Mouse (Mus musculus): ENCODE results near the gene Lrrc19.
"Not testable (repeated sequence)": the region's sequence is repeated elsewhere in the genome, so short reads cannot be mapped to it uniquely, and the experiment has no call there.

Lrrc19 gene

GRCm38 (mm10) chr4:94649920-94650319 lies at the start of gene Lrrc19:
Gene Lrrc19 (minus strand): TSS chr4:94650144.
- no peak for DNase-seq

GRCm38 (mm10) chr4:94696368-94696767 lies 46.4 kb upstream of the Lrrc19 start:
- DNase-seq: no peak

GRCm38 (mm10) chr4:94692175-94692574 lies 42.2 kb upstream of the Lrrc19 start:
- DNase-seq: no peak

- no peak for DNase-seq
These were observed 41.1 kb upstream of the Lrrc19 start for GRCm38 (mm10) chr4:94691078-94691477.

GRCm38 (mm10) chr4:94689804-94690203 lies 39.9 kb upstream of the Lrrc19 start:
- not testable (repeated sequence) for DNase-seq

- no peak for DNase-seq
These were observed 33.4 kb upstream of the Lrrc19 start for GRCm38 (mm10) chr4:94683305-94683704.

- DNase-seq: no peak
These were observed 32.1 kb upstream of the Lrrc19 start for GRCm38 (mm10) chr4:94682029-94682428.

- DNase-seq: no peak
These were observed 31.2 kb upstream of the Lrrc19 start for GRCm38 (mm10) chr4:94681181-94681580.

- no peak for DNase-seq
These were observed 30.7 kb upstream of the Lrrc19 start for GRCm38 (mm10) chr4:94680662-94681061.

GRCm38 (mm10) chr4:94669718-94670117 lies 19.8 kb upstream of the Lrrc19 start:
- no peak for DNase-seq

- not testable (repeated sequence) for DNase-seq
These were observed 657 bp upstream of the Lrrc19 start for GRCm38 (mm10) chr4:94650426-94651175.

GRCm38 (mm10) chr4:94643141-94643540 lies 6.8 kb downstream of the Lrrc19 start:
- no peak for DNase-seq

- DNase-seq: no peak
These were observed 29.9 kb downstream of the Lrrc19 start for GRCm38 (mm10) chr4:94620077-94620476.

- no peak for DNase-seq
These were observed 35.3 kb downstream of the Lrrc19 start for GRCm38 (mm10) chr4:94614627-94615006.

GRCm38 (mm10) chr4:94613972-94614626 lies 35.8 kb downstream of the Lrrc19 start, which contains the start of gene Ift74:
Gene Ift74 (plus strand): TSS chr4:94614491.
- peak; percentile 93 for DNase-seq

- no peak for DNase-seq
These were observed 39.6 kb downstream of the Lrrc19 start for GRCm38 (mm10) chr4:94610339-94610738.

GRCm38 (mm10) chr4:94605591-94605990 lies 44.4 kb downstream of the Lrrc19 start:
- no peak for DNase-seq

GRCm38 (mm10) chr4:94604452-94605019 lies 45.4 kb downstream of the Lrrc19 start:
- DNase-seq: no peak

GRCm38 (mm10) chr4:94603031-94603629 lies 46.8 kb downstream of the Lrrc19 start, which contains the start of gene Plaa:
Gene Plaa (minus strand): TSS chr4:94603244.
- peak; percentile 92 for DNase-seq

- DNase-seq: no peak
These were observed 47.4 kb downstream of the Lrrc19 start for GRCm38 (mm10) chr4:94602496-94603030.

- peak; percentile 27 for DNase-seq
These were observed 48.5 kb downstream of the Lrrc19 start for GRCm38 (mm10) chr4:94601395-94601794.

GRCm38 (mm10) chr4:94592709-94593108 lies 57.2 kb downstream of the Lrrc19 start:
- no peak for DNase-seq

GRCm38 (mm10) chr4:94591765-94592381 lies 58.1 kb downstream of the Lrrc19 start:
- no peak for DNase-seq
